Mouse (Mus musculus): ENCODE results near the gene Fbxo46.
A peak's percentile ranks its signal among the peaks of the same experiment; 100 is the strongest.

DNA sequence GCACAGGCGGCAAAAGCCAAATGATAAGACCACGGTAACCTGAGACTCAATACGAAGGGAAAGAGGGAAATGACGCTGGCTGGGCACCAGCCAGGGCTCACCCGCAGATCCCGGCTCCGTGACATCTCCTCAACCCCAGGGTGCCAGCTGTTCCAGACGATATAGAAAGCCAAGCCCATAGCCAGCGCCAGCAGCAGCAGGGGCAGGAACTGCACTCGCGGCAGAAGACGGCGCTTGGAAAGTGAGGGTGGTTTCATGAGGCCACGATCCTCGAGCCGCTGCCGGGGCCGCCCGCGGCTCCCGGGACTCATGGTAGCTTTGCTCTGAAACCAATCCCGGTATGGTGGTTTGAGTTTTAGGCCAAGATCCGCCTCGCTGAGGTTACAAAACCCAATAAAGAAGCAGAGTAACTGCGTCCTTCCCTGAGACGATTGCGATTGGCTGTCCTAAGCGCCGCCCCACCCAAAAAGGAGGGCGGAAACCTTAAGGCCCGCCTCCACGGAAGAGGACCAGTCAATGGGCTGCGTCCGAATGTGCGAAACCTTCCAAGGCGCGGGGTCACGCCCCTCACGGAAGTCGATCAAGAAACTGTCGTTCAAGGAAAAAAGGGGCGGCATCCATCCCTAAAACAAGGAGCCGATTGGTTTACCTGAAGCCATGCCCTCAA is 29.3 kb downstream of the Fbxo46 start, which contains the start of gene Qpctl:
- TF ChIP-seq CTCF (IDR thresholded peaks at IDR 0.05; ENCODE audit: control insufficient read depth, insufficient read depth, insufficient replicate concordance, low read depth, low read length) (no peak), POLR2A (IDR thresholded peaks at IDR 0.05; ENCODE audit: control insufficient read depth, low read depth, low read length) (peak; percentile 38)

Measured in testis, adult 2 months (tissue).